Mouse (Mus musculus): Measurements from ENCODE around the gene Rad52. TPM values are rescaled to one million over a fixed set of nuclear protein-coding genes. Genes with fewer than 3 reads are reported as not detected.

The Rad52 gene
- 9.5 TPM for polyA plus RNA-seq (2014; fragmentation: Illumina TruSeq; extraction: RNeasy Lipid Tissue Mini Kit (QIAGEN cat#74804); ENCODE audit: low read depth, low replicate concordance)

DNA sequence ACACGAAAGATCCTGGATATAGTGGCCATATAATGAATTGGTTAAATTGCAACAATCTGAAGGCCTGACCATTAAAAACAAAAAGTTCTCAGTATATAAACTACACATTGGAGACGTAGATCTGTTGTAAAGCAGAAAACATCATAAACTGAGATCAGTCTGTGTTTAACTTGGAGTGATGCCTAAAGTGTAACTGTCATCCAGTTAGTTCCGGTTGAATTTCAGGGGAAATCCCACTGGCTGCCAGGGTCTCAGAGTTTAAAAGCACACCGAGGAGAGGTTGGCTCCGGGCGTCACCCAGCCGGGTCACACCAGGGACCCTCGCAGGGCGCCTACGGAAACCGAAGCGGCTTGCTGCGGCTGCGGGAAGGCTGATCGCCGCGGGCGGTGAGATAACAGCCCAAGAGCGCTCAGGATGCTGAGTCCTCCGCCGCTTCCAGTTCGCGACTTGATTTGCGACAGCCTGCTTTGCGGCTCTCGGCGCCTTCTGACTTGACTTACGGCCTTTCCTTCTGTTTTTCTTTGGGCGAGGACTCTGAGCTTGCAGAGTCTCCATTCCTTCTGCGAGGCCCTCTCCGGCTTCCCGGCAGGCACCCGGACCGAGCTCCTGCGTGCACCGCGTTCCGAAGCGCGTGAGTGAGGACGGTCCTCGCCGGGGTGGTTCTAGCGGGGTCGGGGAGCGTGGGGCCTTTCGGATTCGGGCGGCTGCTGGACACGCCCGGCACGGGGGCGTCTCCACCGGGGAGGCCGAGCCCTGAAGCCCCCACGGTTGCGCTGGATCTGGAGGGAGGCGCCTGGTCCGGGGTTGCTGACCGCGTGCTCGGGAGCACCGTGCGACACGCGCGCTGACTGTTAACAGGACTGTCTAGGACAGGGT, at the start of gene Rad52:
Gene Rad52 (plus strand): TSS at position 495 of the 877 bp plus-strand sequence.

Other genes starting within 250 kb of the Rad52 start
- 12.6 TPM for gene Erc1, start 54.5 kb upstream of the Rad52 start, polyA plus RNA-seq (2014; fragmentation: Illumina TruSeq; extraction: RNeasy Lipid Tissue Mini Kit (QIAGEN cat#74804); ENCODE audit: low read depth, low replicate concordance)
- gene Wnk1, start 136.0 kb downstream of the Rad52 start, polyA plus RNA-seq (2014; fragmentation: Illumina TruSeq; extraction: RNeasy Lipid Tissue Mini Kit (QIAGEN cat#74804); ENCODE audit: low read depth, low replicate concordance), result 551 TPM
- not detected for gene Ninj2, start 190.7 kb downstream of the Rad52 start, polyA plus RNA-seq (2014; fragmentation: Illumina TruSeq; extraction: RNeasy Lipid Tissue Mini Kit (QIAGEN cat#74804); ENCODE audit: low read depth, low replicate concordance)